7 mouse cellular contexts compared by ENCODE assay signal in the genomic region with DNA sequence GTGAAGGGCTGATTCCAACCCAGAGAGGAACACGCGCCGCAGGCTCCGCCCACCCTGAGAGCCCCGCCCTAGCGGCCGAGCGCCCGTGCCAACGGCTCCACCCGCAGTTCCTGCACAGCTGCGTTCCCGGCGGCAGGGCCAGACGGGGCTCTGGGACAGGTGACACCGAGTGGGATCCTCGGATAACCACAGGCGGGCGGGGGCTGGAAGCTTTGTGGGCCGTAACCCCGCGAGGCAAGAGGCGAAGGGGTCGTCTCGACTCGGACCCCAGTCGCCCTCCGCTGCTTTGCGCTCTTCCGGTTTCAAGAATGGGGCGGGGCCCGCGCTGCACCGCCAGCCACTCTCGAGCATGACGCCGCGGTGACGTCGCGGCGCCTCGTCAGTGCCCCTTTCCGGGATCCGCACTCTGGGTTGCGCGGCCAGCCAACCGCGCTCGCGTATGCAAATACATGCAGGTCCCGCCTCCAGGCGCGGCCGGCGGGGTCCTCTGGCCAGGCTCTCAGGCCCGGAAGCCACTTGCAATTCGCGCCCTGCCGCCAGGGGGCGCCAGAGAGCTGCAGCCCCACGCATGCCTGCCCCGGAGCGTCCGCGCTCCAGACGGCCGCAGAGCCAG. TPM values are rescaled to one million over a fixed set of nuclear protein-coding genes. Genes with fewer than 3 reads are reported as not detected.
DNase-seq lines count a peak whose midpoint lies in the region; ATAC-seq lines count a peak whose summit lies in the region.

A gene (plus strand): TSS at position 63 of the 613 bp plus-strand sequence.

- H3K27me3 ChIP-seq in intestine, embryonic 16.5 days (replicated peaks; ENCODE audit: control insufficient read depth, insufficient read depth, low read length), result no peaks in the 10 kb centered on the region
- no peaks in the 10 kb centered on the region for H3K27me3 ChIP-seq in midbrain, embryonic 11.5 days (ENCODE audit: control insufficient read depth, insufficient read depth, low read length)

- H3K4me2 ChIP-seq in intestine, embryonic 16.5 days (ENCODE audit: low read depth, low read length), result peak within 1 kb of the TSS; percentile 52
- H3K4me2 ChIP-seq in midbrain, embryonic 11.5 days, result peak within 1 kb of the TSS; percentile 35

- peaks cover 32% of the 10 kb centered on the region for H3K4me1 ChIP-seq in intestine, embryonic 16.5 days (ENCODE audit: control insufficient read depth, insufficient read depth, low read length)
- H3K4me1 ChIP-seq in midbrain, embryonic 11.5 days (ENCODE audit: control insufficient read depth, insufficient read depth, low read length), result peaks cover 19% of the 10 kb centered on the region

- H3K36me3 ChIP-seq in intestine, embryonic 16.5 days (ENCODE audit: control insufficient read depth, insufficient read depth, low read length), result peaks cover 24% of the 10 kb centered on the region
- H3K36me3 ChIP-seq in midbrain, embryonic 11.5 days (ENCODE audit: control insufficient read depth, insufficient read depth, low read length), result peaks cover 5% of the 10 kb centered on the region; the same call in 1 of the 2 replicates

- no peaks in the 10 kb centered on the region for H3K9me3 ChIP-seq in intestine, embryonic 16.5 days (ENCODE audit: control insufficient read depth, low read length)
- H3K9me3 ChIP-seq in midbrain, embryonic 11.5 days (ENCODE audit: control insufficient read depth, low read length), result no peaks in the 10 kb centered on the region

- ATAC-seq in intestine, embryonic 16.5 days, result peak; percentile 88
- peak; percentile 88 for ATAC-seq in midbrain, embryonic 11.5 days (ENCODE audit: low FRiP score)

- H3K27ac ChIP-seq in intestine, embryonic 16.5 days (ENCODE audit: low read length), result peak within 1 kb of the TSS; percentile 84
- no peak within 1 kb of the TSS; the same call in 1 of the 2 replicates for H3K27ac ChIP-seq in midbrain, embryonic 11.5 days (ENCODE audit: low read depth, low read length)

- DNase-seq in adrenal gland, adult 2 months, result peak; percentile 99
- DNase-seq in embryo, embryonic 11.5 days (ENCODE audit: low read depth, low spot score), result peak; percentile 98
- peak; percentile 93 to 95 for DNase-seq in gastrocnemius, postnatal 4 days (ENCODE audit: low spot score in 2 of 2)
- DNase-seq in left cerebral cortex, postnatal 36 days (ENCODE audit: low spot score in 2 of 2), result peak; percentile 97 to 98
- peak; percentile 99 for DNase-seq in midbrain, embryonic 11.5 days (ENCODE audit: low spot score, missing footprints)
- peak; percentile 98 for DNase-seq in skeletal muscle tissue, adult 2 months (ENCODE audit: low read depth, low spot score)

- peak within 1 kb of the TSS; percentile 79 for H3K9ac ChIP-seq in intestine, embryonic 16.5 days (ENCODE audit: low read depth, low read length)
- peak within 1 kb of the TSS; percentile 53 for H3K9ac ChIP-seq in midbrain, embryonic 11.5 days (ENCODE audit: low read length)

- WGBS in intestine, embryonic 16.5 days, result under 1% methylated on average over 67 of the region's 68 CpGs
- WGBS in midbrain, embryonic 11.5 days, result 1% methylated on average over 66 of the region's 68 CpGs

- H3K4me3 ChIP-seq in intestine, embryonic 16.5 days (ENCODE audit: low read length), result peak within 1 kb of the TSS; percentile 84
- peak within 1 kb of the TSS; percentile 69 for H3K4me3 ChIP-seq in midbrain, embryonic 11.5 days (ENCODE audit: low read depth, low read length)

- intact Hi-C loops in left cerebral cortex, postnatal 36 days (cut with DNase I), result no loop called here

RNA-seq across cellular contexts. Expression of the gene that starts here (rescaled TPM):
- 10 to 100 TPM; 16.5 to 17.8 TPM for total RNA-seq in adrenal gland, adult 2 months (2021)
- 32.1 and 36.1 TPM in 2 replicates for polyA plus RNA-seq in adrenal gland, adult 2 months (2012; rRNA removed)
- total RNA-seq in gastrocnemius, postnatal 4 days (2021), result 1 to 10 TPM; 8.1 to 9.2 TPM
- polyA plus RNA-seq in intestine, embryonic 16.5 days (2015; fragmentation: Nextera tagmentation; extraction: Ambion mirVana), result 6.3 and 8.5 TPM in 2 replicates
- total RNA-seq in left cerebral cortex, postnatal 36 days (2021), result 10 to 100 TPM; 15.4 to 18.1 TPM
- 2.9 and 3.3 TPM in 2 replicates for polyA plus RNA-seq in midbrain, embryonic 11.5 days (2014; fragmentation: Nextera tagmentation; extraction: Ambion mirVana)
